Mouse (Mus musculus): ENCODE results near the gene Kcnj14.

The Kcnj14 gene

GRCm38 (mm10) chr7:45833148-45833790 lies 8.7 kb upstream of the Kcnj14 start:
- intact Hi-C loops (cut with DNase I), result loop anchor here (5.0 kb wide), 1 partner anchor 39 kb away; the partner anchor contains the start of gene Kdelr1

- intact Hi-C loops (cut with DNase I), result loop anchor here (5.0 kb wide), 1 partner anchor 40 kb away; the partner anchor contains the start of gene Kdelr1
Measured at GRCm38 (mm10) chr7:45832428-45832827, 7.8 kb upstream of the Kcnj14 start.

- intact Hi-C loops (cut with DNase I), result loop anchor here (5.0 kb wide), 1 partner anchor 41 kb away; the partner anchor contains the start of gene Kdelr1
Measured at GRCm38 (mm10) chr7:45831128-45831525, 6.5 kb upstream of the Kcnj14 start.

GRCm38 (mm10) chr7:45830427-45831127 lies 6.0 kb upstream of the Kcnj14 start, which contains the start of gene Grwd1:
Gene Grwd1, minus strand, starts transcription at chr7:45830944.
- intact Hi-C loops (cut with DNase I), result loop anchor here (5.0 kb wide), 1 partner anchor 42 kb away; the partner anchor contains the start of gene Kdelr1

DNA sequence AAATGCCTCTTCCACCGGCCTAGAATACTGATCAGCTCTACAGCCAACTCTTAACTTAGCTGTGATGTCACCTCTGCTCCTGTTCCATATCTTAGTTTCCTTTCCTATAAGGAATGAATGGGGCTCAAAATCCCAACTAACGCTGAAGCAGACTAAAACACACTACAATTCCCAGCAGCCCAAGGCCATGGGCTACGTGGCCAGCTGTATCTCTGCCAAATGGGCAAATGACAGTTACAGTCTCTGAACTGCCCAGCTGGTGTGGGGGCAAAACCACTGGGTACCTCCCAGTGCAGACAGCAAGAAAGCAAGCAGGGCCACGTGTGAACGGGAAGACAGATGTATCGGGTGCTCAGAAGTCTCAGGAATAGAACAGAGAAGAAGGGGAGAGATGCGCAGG lies 2.0 kb upstream of the Kcnj14 start:
- intact Hi-C loops (cut with DNase I), result no loop called here

- intact Hi-C loops (cut with DNase I), result no loop called here
Measured at GRCm38 (mm10) chr7:45820913-45821312, 3.7 kb downstream of the Kcnj14 start.

GRCm38 (mm10) chr7:45819843-45820242 lies 4.7 kb downstream of the Kcnj14 start:
- intact Hi-C loops (cut with DNase I), result no loop called here

DNA sequence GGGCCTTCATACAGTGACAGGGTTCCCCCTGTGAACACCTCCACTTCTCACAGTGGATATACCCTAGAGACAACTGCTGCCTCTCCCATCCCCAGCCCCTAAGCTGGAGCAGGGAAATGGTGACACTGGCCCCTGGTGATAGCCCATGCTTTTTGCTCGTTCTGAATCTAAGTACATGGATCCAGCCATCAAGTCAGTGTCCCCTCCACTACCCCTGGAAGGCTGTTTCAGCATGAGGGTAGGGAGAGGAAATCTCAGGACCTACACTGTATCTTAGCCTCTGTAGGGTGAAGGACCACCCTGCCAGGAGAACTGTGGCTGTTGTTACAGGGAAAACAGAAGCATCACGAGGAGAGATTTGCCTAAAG lies 8.6 kb downstream of the Kcnj14 start:
- intact Hi-C loops (cut with DNase I), result no loop called here

GRCm38 (mm10) chr7:45815323-45815983 lies 9.1 kb downstream of the Kcnj14 start:
- intact Hi-C loops (cut with DNase I), result no loop called here

DNA sequence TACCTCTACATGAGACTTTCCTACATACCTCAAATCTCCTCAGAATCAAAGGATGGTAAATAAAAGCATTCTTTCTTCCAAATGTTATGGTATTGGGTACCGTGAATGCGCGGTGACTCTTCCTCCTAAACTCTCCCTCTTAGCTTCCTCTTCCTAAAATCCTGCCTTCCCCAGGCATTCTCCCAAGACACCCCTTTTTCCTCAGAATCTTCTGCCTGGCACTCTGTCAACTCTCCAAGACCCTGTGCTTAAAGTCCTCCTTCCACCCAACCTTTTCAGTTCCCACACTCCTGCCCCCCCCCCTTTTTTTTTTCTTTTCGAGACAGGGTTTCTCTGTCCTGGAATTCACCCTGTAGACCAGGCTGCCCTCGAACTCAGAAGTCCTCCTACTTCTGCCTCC lies 9.7 kb downstream of the Kcnj14 start:
- intact Hi-C loops (cut with DNase I), result no loop called here

DNA sequence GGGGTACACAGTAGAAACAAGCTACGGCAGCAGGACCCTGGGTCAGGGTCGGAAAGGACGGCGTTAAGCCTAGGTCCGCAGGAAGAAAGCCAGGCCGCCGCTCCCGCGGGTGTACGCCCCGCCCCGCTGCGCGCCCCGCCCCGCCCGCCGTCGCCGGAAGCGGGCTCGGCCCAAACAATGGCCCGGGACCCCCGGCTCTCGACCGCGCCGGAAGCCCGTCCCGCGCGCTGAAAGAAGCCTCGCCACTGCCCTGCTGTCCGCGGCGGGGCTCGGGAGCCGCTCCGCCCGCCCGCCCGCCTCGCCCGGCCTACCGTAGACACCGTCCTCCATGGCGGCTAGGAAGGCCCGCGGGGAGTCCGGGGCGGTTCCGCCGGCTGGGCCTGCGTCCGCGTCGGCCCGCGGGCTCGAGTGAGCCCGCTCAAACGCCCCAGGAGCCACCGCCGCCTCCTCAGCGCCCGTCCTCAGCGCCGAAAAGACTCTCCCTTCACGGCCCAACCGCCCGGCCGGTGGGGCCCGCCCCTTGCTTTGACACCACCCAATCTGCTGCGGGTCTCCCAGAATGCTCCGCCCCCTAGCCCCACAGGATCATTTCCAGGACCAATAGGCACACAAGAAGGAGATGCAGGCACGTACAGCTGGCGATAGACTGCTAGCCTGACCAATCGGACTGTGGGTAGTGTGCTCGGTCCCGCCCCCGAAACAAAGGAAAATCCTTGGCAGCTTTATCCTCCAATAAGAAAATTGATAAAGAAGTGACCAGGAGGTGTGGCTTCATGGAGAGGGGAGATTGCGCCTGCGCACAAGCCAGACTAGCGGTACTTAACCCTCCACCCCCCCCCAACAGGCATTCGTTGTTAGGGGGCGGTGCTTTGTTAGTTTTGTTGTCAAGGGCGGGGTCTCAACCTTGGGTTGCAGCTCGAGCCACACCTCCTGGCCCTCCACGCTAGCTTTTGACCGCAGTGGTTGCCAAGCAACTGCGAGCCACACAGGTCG lies 10.5 kb downstream of the Kcnj14 start, which contains the start of gene Cyth2:
Gene Cyth2 (minus strand): TSS at position 795 of the 993 bp plus-strand sequence.
- intact Hi-C loops (cut with DNase I), result loop anchor here (1.0 kb wide), 1 partner anchor 12 kb away; no protein-coding TSS in a partner anchor

DNA sequence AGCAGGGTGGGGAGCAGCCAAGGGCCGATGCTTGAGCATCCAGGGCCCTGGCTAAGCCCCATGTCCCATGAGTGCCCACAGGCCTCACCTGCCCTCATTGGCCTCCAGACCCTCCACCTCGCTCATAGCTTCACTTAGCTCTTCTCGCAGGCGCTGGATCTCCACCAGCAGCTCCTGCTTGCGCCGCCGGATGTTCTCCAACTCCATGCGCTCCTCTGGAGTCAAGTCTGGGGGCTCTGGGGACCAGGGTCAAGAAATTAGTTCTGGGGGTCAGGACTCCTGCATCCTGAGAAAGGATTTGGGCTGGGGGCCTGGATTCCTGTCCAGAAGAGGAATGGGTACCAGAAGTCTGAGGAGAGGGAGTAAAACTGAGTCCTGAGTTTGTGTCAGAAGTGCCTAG lies 11.7 kb downstream of the Kcnj14 start:
- intact Hi-C loops (cut with DNase I), result loop anchor here (1.0 kb wide), 1 partner anchor 11 kb away; no protein-coding TSS in a partner anchor

DNA sequence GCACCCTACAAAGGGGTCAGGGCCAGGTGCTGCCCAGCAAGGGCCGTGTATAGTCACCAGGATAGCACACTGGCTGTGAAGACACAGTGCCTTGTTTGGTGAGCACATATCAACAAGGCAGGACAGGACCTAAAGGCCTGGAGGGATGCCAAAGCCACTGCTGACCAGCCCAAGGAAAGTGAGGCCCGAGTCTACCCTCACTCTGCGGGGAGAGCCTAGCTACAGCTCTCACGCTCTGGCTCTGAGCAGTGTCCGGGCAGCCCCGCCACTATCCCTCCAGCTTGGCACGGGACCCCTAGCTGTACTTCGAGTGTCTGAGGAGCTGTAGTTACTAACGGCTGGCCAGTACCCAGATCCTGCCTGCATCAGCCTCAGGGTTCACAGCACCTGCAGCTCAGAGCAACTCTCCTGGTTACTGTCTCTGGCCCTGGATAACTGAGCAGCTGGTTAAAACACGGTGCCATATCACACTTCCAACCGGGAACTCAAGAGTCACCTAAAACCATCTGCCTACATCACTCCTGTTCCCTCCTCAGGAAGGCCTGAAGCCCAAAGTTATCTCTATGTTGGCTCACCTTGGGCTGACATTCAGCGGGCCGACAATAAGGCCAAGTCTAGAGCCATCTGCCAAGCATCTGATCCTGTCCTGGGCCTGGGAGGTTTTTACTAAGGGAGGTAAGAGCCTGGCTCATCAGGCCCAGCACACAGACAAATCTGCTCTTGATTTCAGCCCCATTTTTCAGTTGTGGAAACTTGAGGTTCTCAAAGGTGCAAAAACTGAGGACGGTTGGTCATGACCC lies 15.1 kb downstream of the Kcnj14 start:
- intact Hi-C loops (cut with DNase I), result loop anchor here (10.0 kb wide), 1 partner anchor 125 kb away; no protein-coding TSS in a partner anchor

GRCm38 (mm10) chr7:45808471-45808870 lies 16.1 kb downstream of the Kcnj14 start:
- intact Hi-C loops (cut with DNase I), result loop anchor here (10.0 kb wide), 1 partner anchor 126 kb away; no protein-coding TSS in a partner anchor

DNA sequence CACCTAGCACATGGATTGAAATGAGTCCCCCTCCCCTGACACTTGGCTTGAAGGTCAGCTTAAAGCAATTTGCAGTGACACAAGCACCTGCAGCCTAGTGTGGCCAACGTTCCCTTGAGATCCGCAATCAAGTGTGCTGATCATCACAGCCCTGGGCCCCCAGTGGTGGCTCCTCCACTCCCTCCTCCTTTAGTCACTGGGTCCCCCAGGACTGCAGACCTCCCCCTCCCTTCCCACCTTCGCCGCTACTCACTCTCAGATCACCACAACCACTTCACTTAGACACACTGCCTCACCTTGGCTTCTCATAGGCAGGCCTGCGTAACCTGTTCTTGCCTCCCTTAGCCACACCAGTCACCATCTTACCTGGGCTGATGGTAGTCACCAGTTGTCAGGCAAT lies 18.6 kb downstream of the Kcnj14 start:
- intact Hi-C loops (cut with DNase I), result loop anchor here (10.0 kb wide), 1 partner anchor 129 kb away; no protein-coding TSS in a partner anchor

GRCm38 (mm10) chr7:45802551-45802950 lies 22.0 kb downstream of the Kcnj14 start:
- intact Hi-C loops (cut with DNase I), result loop anchor here (1.0 to 10.0 kb wide), 2 partner anchors 11 to 132 kb away; no protein-coding TSS in a partner anchor

- intact Hi-C loops (cut with DNase I), result loop anchor here (1.0 to 10.0 kb wide), 2 partner anchors 62 to 133 kb away; no protein-coding TSS in a partner anchor
Measured at GRCm38 (mm10) chr7:45801348-45801747, 23.2 kb downstream of the Kcnj14 start.

DNA sequence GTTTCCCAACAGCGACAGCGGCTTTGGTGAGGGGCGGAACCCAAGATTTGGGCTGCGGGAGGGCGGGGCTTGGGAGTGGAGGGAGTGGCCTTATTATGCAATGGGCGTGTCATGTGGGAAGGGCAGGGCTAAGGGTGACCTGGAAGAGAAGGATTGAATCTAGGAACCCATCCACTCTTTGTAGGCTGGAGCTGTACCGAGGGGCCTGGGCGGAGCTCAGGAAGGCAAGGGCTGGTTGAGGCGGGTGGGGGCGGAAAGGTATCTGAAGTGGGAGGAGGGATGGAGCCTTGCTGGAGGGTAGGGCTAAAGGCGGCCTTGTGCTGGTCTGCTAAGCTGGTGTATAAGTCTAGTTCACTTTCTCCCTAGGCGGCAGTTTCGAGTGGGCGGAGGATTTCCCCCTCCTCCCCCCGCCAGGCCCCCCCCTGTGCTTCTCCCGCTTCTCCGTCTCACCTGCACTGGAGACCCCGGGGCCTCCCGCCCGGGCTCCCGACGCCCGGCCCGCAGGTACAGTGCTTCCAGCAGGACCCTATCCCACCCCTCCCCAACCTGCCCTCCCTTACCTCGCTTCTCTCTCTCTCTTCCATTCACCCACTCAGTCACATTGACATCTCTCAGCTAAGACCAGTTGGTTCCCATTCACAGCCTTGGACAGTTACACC lies 23.9 kb downstream of the Kcnj14 start:
- intact Hi-C loops (cut with DNase I), result loop anchor here (1.0 to 10.0 kb wide), 2 partner anchors 61 to 134 kb away; no protein-coding TSS in a partner anchor

DNA sequence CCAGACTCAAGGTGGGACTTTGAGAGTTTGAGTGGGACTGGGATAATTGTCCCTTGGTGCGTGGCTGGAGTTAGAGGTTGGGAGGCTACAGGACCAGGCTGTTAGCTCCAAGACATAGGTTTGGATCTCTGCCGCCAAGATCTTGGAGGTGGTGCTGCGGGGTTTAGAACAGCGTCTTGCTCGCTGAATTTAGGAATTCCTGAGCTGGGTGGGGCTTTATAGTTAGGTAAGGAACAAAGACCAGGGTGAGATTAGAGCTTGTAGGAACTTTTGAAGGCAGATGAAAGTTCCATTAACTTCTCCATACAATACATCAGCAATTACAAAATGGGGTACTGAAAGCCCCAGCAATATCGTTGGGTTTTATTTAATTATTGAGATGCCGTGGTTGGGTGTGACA lies 24.6 kb downstream of the Kcnj14 start:
- intact Hi-C loops (cut with DNase I), result loop anchor here (10.0 kb wide), 1 partner anchor 135 kb away; no protein-coding TSS in a partner anchor

All from adrenal gland (tissue).